Comparison of ENCODE assay signal across 15 mouse cellular contexts in genomic region chr1:89124076-89124475, GRCm38 (mm10). TPM values are rescaled to one million over a fixed set of nuclear protein-coding genes. Genes with fewer than 3 reads are reported as not detected.
A peak's percentile ranks its signal among the peaks of the same experiment; 100 is the strongest.
DNase-seq lines count a peak whose midpoint lies in the region; ATAC-seq lines count a peak whose summit lies in the region.
"Had no signal": no experiment of that assay in that cellular context is flagged by ENCODE, and none has a peak within 500 bp of the region (broad histone marks: within the 10 kb centered on the region; RNA-seq: fewer than 3 reads in every experiment).

No protein-coding gene starts in this region.

- H3K4me2 ChIP-seq in heart, embryonic 14.5 days (ENCODE audit: low read length) = no peak overlapping the region
- H3K4me2 ChIP-seq in heart, embryonic 16.5 days (ENCODE audit: low read depth, low read length) = no peak overlapping the region
- H3K4me2 ChIP-seq in midbrain, embryonic 16.5 days (ENCODE audit: low read length) = no peak overlapping the region
- H3K4me2 ChIP-seq: forebrain, embryonic 12.5 days had no signal

- no peak for ATAC-seq in heart, embryonic 14.5 days (ENCODE audit: insufficient number of reproducible peaks, insufficient read depth, low FRiP score, low read depth)
- no peak for ATAC-seq in heart, embryonic 16.5 days (replicated peaks; ENCODE audit: extremely low read depth, insufficient read depth, low FRiP score)
- no peak for ATAC-seq in midbrain, embryonic 16.5 days

- H3K27ac ChIP-seq in heart, embryonic 14.5 days (replicated peaks in 1 of 2; ENCODE audit: control insufficient read depth in 1 of 2, insufficient read depth in 1 of 2, low read depth in 2 of 2, low read length in 2 of 2) = peak overlapping the region in 1 of 2 experiments; percentile 30; a peak in 2 of 4 replicates
- H3K27ac ChIP-seq in heart, embryonic 16.5 days (ENCODE audit: low read length) = peak overlapping the region; percentile 14; the same call in 1 of the 2 replicates
- no peak overlapping the region for H3K27ac ChIP-seq in midbrain, embryonic 16.5 days (ENCODE audit: low read length)
- H3K27ac ChIP-seq: forebrain, embryonic 12.5 days; liver, embryonic 14.5 days; midbrain, embryonic 10.5 days had no signal

- H3K9ac ChIP-seq in heart, embryonic 14.5 days (ENCODE audit: low read length) = 0 out of 2 replicates have a peak overlapping the region, but pooled peaks have one; percentile 8
- H3K9ac ChIP-seq in heart, embryonic 16.5 days (ENCODE audit: low read length) = no peak overlapping the region
- no peak overlapping the region for H3K9ac ChIP-seq in midbrain, embryonic 16.5 days (ENCODE audit: low read depth, low read length)
- H3K9ac ChIP-seq: forebrain, embryonic 12.5 days; liver, embryonic 14.5 days had no signal

- H3K4me3 ChIP-seq in heart, embryonic 14.5 days (ENCODE audit: control insufficient read depth in 1 of 2, insufficient read depth in 1 of 2, low read depth in 1 of 2, low read length in 2 of 2) = no peak overlapping the region
- no peak overlapping the region for H3K4me3 ChIP-seq in heart, embryonic 16.5 days (ENCODE audit: low read length)
- H3K4me3 ChIP-seq in midbrain, embryonic 16.5 days (ENCODE audit: low read depth, low read length) = no peak overlapping the region
- H3K4me3 ChIP-seq: forebrain, embryonic 12.5 days; midbrain, embryonic 10.5 days had no signal

- H3K9me3 ChIP-seq in heart, embryonic 14.5 days (ENCODE audit: control insufficient read depth, low read length) = peaks cover 4% of the 10 kb centered on the region; the same call in 1 of the 2 replicates
- H3K9me3 ChIP-seq in heart, embryonic 16.5 days (replicated peaks; ENCODE audit: control insufficient read depth, low read length) = peaks cover 4% of the 10 kb centered on the region
- 0 out of 2 replicates have a peak, but pooled peaks cover 2% of the 10 kb centered on the region for H3K9me3 ChIP-seq in midbrain, embryonic 16.5 days (replicated peaks; ENCODE audit: control insufficient read depth, low read length, poor library complexity, severe bottlenecking)
- H3K9me3 ChIP-seq: forebrain, embryonic 12.5 days had no signal

- no peaks in the 10 kb centered on the region for H3K27me3 ChIP-seq in heart, embryonic 14.5 days (ENCODE audit: control insufficient read depth, insufficient read depth, low read length)
- no peaks in the 10 kb centered on the region for H3K27me3 ChIP-seq in heart, embryonic 16.5 days (ENCODE audit: control insufficient read depth, insufficient read depth, low read length)
- no peaks in the 10 kb centered on the region for H3K27me3 ChIP-seq in midbrain, embryonic 16.5 days (ENCODE audit: control insufficient read depth, insufficient read depth, low read depth, low read length)
- H3K27me3 ChIP-seq: CH12.LX; forebrain, embryonic 12.5 days had no signal

- no peak for DNase-seq in heart, adult 8-10 months (ENCODE audit: low spot score)
- peak; percentile 85 for DNase-seq in NIH3T3 (ENCODE audit: low read depth)
- DNase-seq in lung, postnatal 25 days (ENCODE audit: low spot score) = peak; percentile 83
- no peak for DNase-seq in layer of hippocampus, adult 11-12 months (ENCODE audit: low spot score)
- no peak for DNase-seq in layer of hippocampus, adult 8-10 months (ENCODE audit: low spot score in 2 of 2)
- DNase-seq: cerebellum, postnatal 10 days; right cerebral cortex, postnatal 14 days; thymus, adult 2 months had no signal

- WGBS in heart, embryonic 14.5 days = 62% methylated on average over 7 of the region's 7 CpGs
- 52% methylated on average over 7 of the region's 7 CpGs for WGBS in heart, embryonic 16.5 days
- 93% methylated on average over 7 of the region's 7 CpGs for WGBS in midbrain, embryonic 16.5 days

- peaks cover 48 to 58% of the 10 kb centered on the region in 2 experiments for H3K4me1 ChIP-seq in heart, embryonic 14.5 days (ENCODE audit: control insufficient read depth in 2 of 2, insufficient read depth in 2 of 2, low read length in 2 of 2)
- H3K4me1 ChIP-seq in heart, embryonic 16.5 days (ENCODE audit: control insufficient read depth, insufficient read depth, low read length) = peaks cover 52% of the 10 kb centered on the region
- no peaks in the 10 kb centered on the region for H3K4me1 ChIP-seq in midbrain, embryonic 16.5 days (ENCODE audit: control insufficient read depth, insufficient read depth, low read length)

- H3K36me3 ChIP-seq in heart, embryonic 14.5 days (ENCODE audit: control insufficient read depth, insufficient read depth, low read length) = no peaks in the 10 kb centered on the region
- peaks cover 2% of the 10 kb centered on the region; the same call in 1 of the 2 replicates for H3K36me3 ChIP-seq in heart, embryonic 16.5 days (ENCODE audit: control insufficient read depth, insufficient read depth)
- H3K36me3 ChIP-seq in midbrain, embryonic 16.5 days (ENCODE audit: control insufficient read depth, insufficient read depth, low read length) = no peaks in the 10 kb centered on the region

RNA-seq across cellular contexts. Expression of gene Sh3bp4, which starts 53.9 kb away (rescaled TPM):
- 17.2 and 19.2 TPM in 2 replicates for polyA plus RNA-seq in heart, embryonic 14.5 days (2014; fragmentation: Nextera tagmentation; extraction: Ambion mirVana)
- 10 to 100 TPM in 2 of 4 experiments, 1 to 10 TPM in 2; 7.2 to 13.4 (median 9.7) TPM for total RNA-seq in heart, adult 8-10 months (2022)
- 19.2 and 25.0 TPM in 2 replicates for polyA plus RNA-seq in heart, embryonic 16.5 days (2015; fragmentation: Nextera tagmentation; extraction: Ambion mirVana)
- total RNA-seq in layer of hippocampus, adult 8-10 months (2022) = 10 to 100 TPM; 21.2 to 23.1 (median 22.6) TPM
- polyA plus RNA-seq in midbrain, embryonic 16.5 days (2015; fragmentation: Nextera tagmentation; extraction: Ambion mirVana) = 13.3 and 13.6 TPM in 2 replicates
- total RNA-seq: CH12.LX had no signal

Comparison
In these comparisons a context has a peak if more than half of its experiments do, and no peak if none do; other contexts are left out.
1. DNase-seq: peak in NIH3T3 (single experiment) and lung, postnatal 25 days (single experiment); none in heart, adult 8-10 months (single experiment), layer of hippocampus, adult 11-12 months (single experiment) and layer of hippocampus, adult 8-10 months (0 of 2).